Mouse (Mus musculus) spleen, adult 10 weeks (tissue): Measurements from ENCODE around the gene Gm10300. TPM values are rescaled to one million over a fixed set of nuclear protein-coding genes. Genes with fewer than 3 reads are reported as not detected.

ENCODE experiments used
- polyA plus RNA-seq: library from polyadenylated mRNA; stranded (reverse); fragments of 350-450 nt; fragmentation: Illumina TruSeq; extraction: RNeasy Lipid Tissue Mini Kit (QIAGEN cat#74804); gene quantifications from one replicate; pipeline ENCODE4 v1.2.3, GENCODE M21; 2015; ENCODE audit warnings: low replicate concordance; ENCODE audit not compliant: insufficient read depth

The Gm10300 gene
- not detected for polyA plus RNA-seq

GRCm38 (mm10) chr4:132074077-132074932, at the start of gene Gm10300:
TSS of gene Gm10300 (plus strand) at chr4:132074697.

GRCm38 (mm10) chr4:132074933-132075769, 654 bp downstream of the Gm10300 start, which contains the start of gene Epb41:
TSS of gene Epb41 (minus strand) at chr4:132075321.

Other genes with a start within 250 kb of the Gm10300 start
- 0.68 TPM for gene Ptpru, start 236.4 kb upstream of the Gm10300 start, polyA plus RNA-seq
- 27.0 TPM for gene Mecr, start 231.2 kb upstream of the Gm10300 start, polyA plus RNA-seq
- gene Srsf4, start 201.1 kb upstream of the Gm10300 start, polyA plus RNA-seq: 44.7 TPM
- 0.52 TPM for gene Tmem200b, start 152.9 kb upstream of the Gm10300 start, polyA plus RNA-seq
- 183 TPM for gene Epb41, start 624 bp downstream of the Gm10300 start, polyA plus RNA-seq
- gene Oprd1, start 69.8 kb downstream of the Gm10300 start, polyA plus RNA-seq: 0.37 TPM
- 59.6 TPM for gene Ythdf2, start 137.6 kb downstream of the Gm10300 start, polyA plus RNA-seq
- 19.9 TPM for gene Gmeb1, start 186.9 kb downstream of the Gm10300 start, polyA plus RNA-seq
- gene Taf12, start 199.7 kb downstream of the Gm10300 start, polyA plus RNA-seq: 37.9 TPM
- gene Rab42, start 228.7 kb downstream of the Gm10300 start, polyA plus RNA-seq: 0.36 TPM